Mouse (Mus musculus) intestine, embryonic 16.5 days (tissue): ENCODE measurements at regions not wholly inside any gene's neighbourhood (a gene's known extent, or its start where the extent isn't known, plus 50 kb on each side); places are given as distances from the start of the nearest gene placed in this dataset.

Experiments used
- ATAC-seq: fragments of 200-750 bp; cut with Nextera tagmentation; 2 replicates; pipeline ENCODE4 v1.8.0; 2017; ENCODE audit warnings: moderate TSS enrichment, moderate library complexity
- H3K27ac ChIP-seq: fragments of 300-500 bp; sonication (generic); 2 replicates; pipeline ENCODE4 v1.5.1; 2014; ENCODE audit warnings: mild to moderate bottlenecking, low read length
- H3K27me3 ChIP-seq: fragments of 300-500 bp; sonication (generic); replicated peaks from 2 replicates; pipeline ENCODE4 v1.6.1; 2014; ENCODE audit warnings: low read length, control low read depth, mixed read lengths; ENCODE audit not compliant: control insufficient read depth, insufficient read depth
- H3K36me3 ChIP-seq: fragments of 300-500 bp; sonication (generic); 2 replicates; pipeline ENCODE4 v1.6.1; 2014; ENCODE audit warnings: low read length, control low read depth; ENCODE audit not compliant: control insufficient read depth, insufficient read depth
- H3K4me1 ChIP-seq: fragments of 300-500 bp; sonication (generic); 2 replicates; pipeline ENCODE4 v1.6.1; 2014; ENCODE audit warnings: low read length, control low read depth, mixed read lengths; ENCODE audit not compliant: control insufficient read depth, insufficient read depth
- H3K4me2 ChIP-seq: fragments of 300-500 bp; sonication (generic); 2 replicates; pipeline ENCODE4 v1.6.1; 2014; ENCODE audit warnings: low read depth, low read length, control low read depth
- H3K4me3 ChIP-seq: fragments of 300-500 bp; sonication (generic); 2 replicates; pipeline ENCODE4 v1.5.1; 2014; ENCODE audit warnings: mild to moderate bottlenecking, low read length
- H3K9ac ChIP-seq: fragments of 300-500 bp; sonication (generic); 2 replicates; pipeline ENCODE4 v1.6.1; 2014; ENCODE audit warnings: low read depth, low read length
- H3K9me3 ChIP-seq: fragments of 300-500 bp; sonication (generic); 2 replicates; pipeline ENCODE4 v1.6.1; 2016; ENCODE audit warnings: low read length, control low read depth; ENCODE audit not compliant: control insufficient read depth
- WGBS: fragments of 180-500 bp; shearing (Covaris S2); extraction: QIAGEN DNeasy Blood & Tissue Kit; methylation state at CpG from one replicate; pipeline ENCODE4 v1.1.7; 2014; 5-methylcytosine and 5-hydroxymethylcytosine counted together

DNA sequence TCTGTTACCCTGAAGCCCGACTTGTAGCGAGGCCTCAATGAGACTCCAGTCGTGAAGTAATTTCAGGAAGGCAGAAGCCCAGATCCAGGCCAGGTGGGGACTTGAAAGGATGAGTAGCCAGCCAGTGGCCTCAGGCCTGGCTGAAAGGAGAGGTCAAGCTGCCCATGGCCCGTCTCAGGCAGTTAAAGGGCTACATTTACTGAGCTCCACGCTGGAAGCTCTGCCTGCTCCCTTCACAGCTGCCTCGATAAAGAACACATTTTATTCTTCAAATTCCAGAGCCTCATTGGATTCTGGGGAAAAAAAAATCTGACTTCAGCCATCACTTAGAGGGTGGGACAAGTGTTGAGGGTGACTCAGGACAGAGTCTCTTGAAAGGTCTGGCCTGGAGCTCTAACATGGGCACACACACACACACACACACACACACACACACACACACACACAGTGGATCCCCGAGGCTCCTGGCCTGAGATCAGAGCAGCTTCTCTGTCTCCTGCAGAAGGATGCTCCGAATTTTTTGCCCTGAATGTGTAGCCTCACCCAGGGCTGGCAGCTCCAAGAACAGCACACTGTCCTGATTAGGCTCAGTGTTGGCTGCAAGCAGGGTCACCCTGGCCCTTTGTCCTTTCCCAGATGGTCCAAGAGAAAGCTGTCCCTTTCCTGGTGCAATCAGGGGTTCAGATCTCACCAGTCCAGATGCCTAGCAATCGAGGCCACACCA lies 53.0 kb downstream of the Gadd45g start:
- H3K36me3 ChIP-seq: no peaks in the 10 kb centered on the region
- no peaks in the 10 kb centered on the region for H3K27me3 ChIP-seq
- 0 out of 2 replicates have a peak, but pooled peaks cover 2% of the 10 kb centered on the region for H3K9me3 ChIP-seq
- no peak overlapping the region for H3K27ac ChIP-seq
- H3K4me1 ChIP-seq: peaks cover 14% of the 10 kb centered on the region
- no peak overlapping the region for H3K4me2 ChIP-seq
- ATAC-seq: no peak
- no peak overlapping the region for H3K4me3 ChIP-seq
- WGBS: 62% methylated on average over 9 of the region's 9 CpGs
- no peak overlapping the region for H3K9ac ChIP-seq

DNA sequence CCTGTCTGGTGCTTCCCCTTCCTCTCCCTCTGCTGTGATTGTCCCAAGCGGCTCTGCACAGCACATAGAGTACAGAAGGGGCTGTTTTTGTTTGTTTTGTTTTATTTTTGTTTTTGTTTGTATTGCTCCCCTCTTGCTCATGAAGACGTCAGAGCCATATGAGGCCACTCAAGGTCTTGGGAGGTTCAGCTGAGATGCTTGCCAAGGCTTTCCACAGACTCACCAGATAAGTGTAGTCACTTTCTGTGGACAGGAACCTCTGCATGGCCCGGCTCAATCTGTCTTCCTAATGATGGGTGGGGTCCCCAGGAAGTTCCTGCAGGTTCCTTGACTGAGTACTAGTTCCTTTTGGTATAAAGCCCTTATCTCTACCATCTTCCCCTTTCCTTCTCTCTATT lies 53.6 kb downstream of the Gadd45g start:
- Histone ChIP-seq H3K4me3 (no peak overlapping the region), H3K27ac (no peak overlapping the region), H3K9ac (no peak overlapping the region), H3K4me2 (no peak overlapping the region), H3K4me1 (peaks cover 14% of the 10 kb centered on the region), H3K9me3 (no peaks in the 10 kb centered on the region), H3K27me3 (no peaks in the 10 kb centered on the region), H3K36me3 (no peaks in the 10 kb centered on the region)
- 56% methylated on average over 3 of the region's 3 CpGs for WGBS
- ATAC-seq: no peak

DNA sequence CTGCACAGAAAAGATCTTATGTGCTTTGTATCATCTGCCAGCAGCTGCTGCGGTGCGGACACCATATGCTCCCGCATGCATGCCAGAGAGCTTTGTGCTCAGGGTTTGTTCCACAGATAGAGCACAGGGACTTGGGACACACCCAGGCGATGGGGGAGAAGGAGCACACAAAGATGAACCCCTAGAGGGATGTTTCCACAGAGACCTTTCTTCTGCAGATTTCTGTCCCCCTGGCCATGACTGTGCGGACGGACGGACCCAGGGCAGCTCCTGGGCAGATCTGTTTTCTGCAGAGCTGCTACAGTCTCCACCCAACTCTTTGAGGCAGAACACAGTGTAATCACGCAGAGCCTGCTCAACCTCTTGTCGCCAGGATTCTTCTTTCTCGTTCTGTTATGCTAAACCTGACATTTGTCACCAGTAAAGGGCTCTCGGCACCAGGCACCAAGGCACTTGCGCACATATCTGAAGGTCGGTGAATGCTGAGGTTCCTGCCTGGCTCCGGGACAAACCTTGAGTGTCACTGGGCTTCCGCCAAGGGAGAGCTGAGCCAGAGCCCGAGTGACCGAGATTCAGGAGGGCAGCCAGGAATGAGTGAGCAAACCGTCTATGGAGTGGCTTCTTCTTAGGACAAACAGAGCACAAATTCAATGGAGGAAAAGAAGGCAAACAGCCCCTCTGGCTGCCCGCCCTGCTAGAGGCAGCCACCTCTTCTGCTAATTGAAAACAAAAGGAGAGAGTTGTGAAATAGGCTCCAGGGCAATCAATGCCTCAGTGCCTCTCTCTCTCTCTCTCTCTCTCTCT lies 56.2 kb downstream of the Gadd45g start:
- H3K4me3 ChIP-seq: no peak overlapping the region
- H3K9ac ChIP-seq: peak overlapping the region; percentile 44; the same call in 1 of the 2 replicates
- whole genome bisulfite sequencing: 31% methylated on average over 19 of the region's 19 CpGs
- H3K27ac ChIP-seq: peak overlapping the region; percentile 56
- no peaks in the 10 kb centered on the region for H3K9me3 ChIP-seq
- peaks cover 14% of the 10 kb centered on the region for H3K4me1 ChIP-seq
- H3K4me2 ChIP-seq: peak overlapping the region; percentile 48
- no peaks in the 10 kb centered on the region for H3K27me3 ChIP-seq
- H3K36me3 ChIP-seq: no peaks in the 10 kb centered on the region
- peak; percentile 49; the same call in 1 of the 2 replicates for ATAC-seq

DNA sequence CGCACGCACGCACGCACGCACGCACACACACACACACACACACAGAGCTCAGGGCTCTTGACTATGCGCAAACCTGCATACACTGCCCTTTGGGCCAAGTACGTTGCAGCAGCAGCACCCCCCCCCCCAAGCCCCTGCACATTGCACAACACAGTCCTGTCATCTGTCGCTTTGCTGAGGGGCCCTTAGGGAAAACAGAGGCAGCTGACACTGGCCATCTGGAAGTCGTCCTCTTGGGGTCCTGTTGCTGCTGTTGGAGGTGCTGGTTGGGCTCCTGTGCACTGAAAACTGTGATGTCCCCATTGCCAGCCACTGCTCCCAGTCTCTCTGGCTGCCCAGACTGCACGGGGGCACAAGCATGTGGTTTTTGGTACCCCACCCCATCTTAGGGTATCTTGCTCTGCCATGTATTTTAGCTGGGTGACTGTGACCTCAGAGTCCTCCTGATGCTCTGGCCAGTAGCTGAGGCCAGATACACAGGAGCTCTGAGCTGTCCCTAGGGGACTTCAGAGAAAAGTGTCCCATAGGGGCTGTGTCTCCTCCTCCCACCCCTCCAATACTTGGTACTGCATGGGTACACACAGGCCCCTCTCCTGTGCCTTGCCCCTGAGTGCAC lies 57.0 kb downstream of the Gadd45g start:
- H3K9me3 ChIP-seq: no peaks in the 10 kb centered on the region
- no peak overlapping the region for H3K4me2 ChIP-seq
- H3K4me1 ChIP-seq: peaks cover 14% of the 10 kb centered on the region
- no peak overlapping the region for H3K9ac ChIP-seq
- 44% methylated on average over 11 of the region's 11 CpGs for WGBS
- no peak overlapping the region for H3K27ac ChIP-seq
- no peak overlapping the region for H3K4me3 ChIP-seq
- H3K27me3 ChIP-seq: no peaks in the 10 kb centered on the region
- ATAC-seq: peak; percentile 61
- no peaks in the 10 kb centered on the region for H3K36me3 ChIP-seq

DNA sequence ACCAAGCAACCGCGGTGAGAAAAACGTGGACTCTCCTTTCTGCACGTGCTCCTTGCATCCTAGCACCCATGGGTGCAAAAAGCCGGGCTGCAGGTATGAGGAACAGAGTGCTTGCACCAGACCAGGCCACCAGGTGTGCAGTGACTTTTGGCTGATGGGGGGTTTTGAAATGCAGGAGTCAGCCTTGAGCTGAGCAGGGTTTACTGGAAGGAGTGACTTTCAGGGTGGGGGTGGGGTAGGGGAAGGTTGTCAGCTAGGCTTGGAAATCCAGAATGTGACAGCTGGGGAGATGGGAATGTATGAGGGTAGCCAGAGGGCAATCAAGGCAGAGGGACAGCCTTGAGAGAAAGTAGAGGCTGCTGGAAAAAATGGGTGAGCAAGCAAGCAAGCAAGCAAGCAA lies 58.8 kb downstream of the Gadd45g start:
- 91% methylated on average over 5 of the region's 5 CpGs for WGBS
- Histone ChIP-seq H3K27ac (no peak overlapping the region), H3K36me3 (no peaks in the 10 kb centered on the region), H3K4me2 (no peak overlapping the region), H3K9me3 (no peaks in the 10 kb centered on the region), H3K4me3 (no peak overlapping the region), H3K9ac (no peak overlapping the region), H3K4me1 (peaks cover 14% of the 10 kb centered on the region), H3K27me3 (no peaks in the 10 kb centered on the region)
- ATAC-seq: no peak

DNA sequence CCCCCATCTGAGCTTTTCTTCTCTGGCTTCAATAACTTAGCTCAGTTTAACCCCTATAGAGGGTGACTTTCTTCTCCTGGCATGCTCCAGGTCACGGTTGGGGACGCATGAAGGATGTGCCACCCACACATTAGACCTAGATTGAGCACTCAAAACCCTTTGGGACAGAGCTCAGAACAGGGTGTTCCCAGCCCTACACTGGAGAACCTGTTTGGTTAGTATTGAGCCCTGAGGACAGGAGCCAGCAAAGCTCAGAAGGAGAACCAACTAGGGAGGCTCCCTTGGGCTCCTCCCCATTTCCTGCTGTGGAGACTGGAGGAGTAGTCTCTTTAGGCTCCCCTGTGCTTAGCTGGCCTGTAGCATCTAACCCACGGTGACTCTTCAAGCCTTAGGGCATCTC lies 59.6 kb downstream of the Gadd45g start:
- no peaks in the 10 kb centered on the region for H3K9me3 ChIP-seq
- H3K27me3 ChIP-seq: no peaks in the 10 kb centered on the region
- no peak overlapping the region for H3K27ac ChIP-seq
- H3K9ac ChIP-seq: no peak overlapping the region
- no peak overlapping the region for H3K4me3 ChIP-seq
- no peak overlapping the region for H3K4me2 ChIP-seq
- 83% methylated on average over 3 of the region's 3 CpGs for WGBS
- peaks cover 14% of the 10 kb centered on the region for H3K4me1 ChIP-seq
- H3K36me3 ChIP-seq: no peaks in the 10 kb centered on the region
- no peak for ATAC-seq

DNA sequence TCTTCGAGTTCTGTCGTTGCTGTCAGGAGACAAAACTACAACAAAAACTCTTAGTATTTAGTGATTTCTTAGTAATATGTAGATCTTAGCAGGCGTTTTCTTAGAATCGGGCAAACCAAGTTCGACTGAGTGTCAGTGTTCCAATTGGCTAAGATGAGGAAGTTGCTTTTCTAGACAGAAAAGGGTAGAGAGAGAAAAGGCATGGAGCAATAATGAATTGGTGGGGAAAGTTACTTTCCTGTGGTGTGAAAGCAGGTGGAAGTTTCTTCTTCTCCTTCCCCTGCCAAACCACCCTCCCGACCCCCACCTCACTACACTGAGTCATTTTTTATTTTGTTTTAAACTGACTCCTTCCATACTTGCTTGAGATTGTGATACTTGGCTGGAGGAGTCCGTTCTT lies 62.0 kb downstream of the Gadd45g start:
- no peak for ATAC-seq
- Histone ChIP-seq H3K9me3 (no peaks in the 10 kb centered on the region), H3K27ac (no peak overlapping the region), H3K4me2 (no peak overlapping the region), H3K27me3 (no peaks in the 10 kb centered on the region), H3K36me3 (no peaks in the 10 kb centered on the region), H3K4me1 (peaks cover 2% of the 10 kb centered on the region; the same call in 1 of the 2 replicates), H3K9ac (no peak overlapping the region), H3K4me3 (no peak overlapping the region)
- 70% methylated on average over 7 of the region's 7 CpGs for WGBS

DNA sequence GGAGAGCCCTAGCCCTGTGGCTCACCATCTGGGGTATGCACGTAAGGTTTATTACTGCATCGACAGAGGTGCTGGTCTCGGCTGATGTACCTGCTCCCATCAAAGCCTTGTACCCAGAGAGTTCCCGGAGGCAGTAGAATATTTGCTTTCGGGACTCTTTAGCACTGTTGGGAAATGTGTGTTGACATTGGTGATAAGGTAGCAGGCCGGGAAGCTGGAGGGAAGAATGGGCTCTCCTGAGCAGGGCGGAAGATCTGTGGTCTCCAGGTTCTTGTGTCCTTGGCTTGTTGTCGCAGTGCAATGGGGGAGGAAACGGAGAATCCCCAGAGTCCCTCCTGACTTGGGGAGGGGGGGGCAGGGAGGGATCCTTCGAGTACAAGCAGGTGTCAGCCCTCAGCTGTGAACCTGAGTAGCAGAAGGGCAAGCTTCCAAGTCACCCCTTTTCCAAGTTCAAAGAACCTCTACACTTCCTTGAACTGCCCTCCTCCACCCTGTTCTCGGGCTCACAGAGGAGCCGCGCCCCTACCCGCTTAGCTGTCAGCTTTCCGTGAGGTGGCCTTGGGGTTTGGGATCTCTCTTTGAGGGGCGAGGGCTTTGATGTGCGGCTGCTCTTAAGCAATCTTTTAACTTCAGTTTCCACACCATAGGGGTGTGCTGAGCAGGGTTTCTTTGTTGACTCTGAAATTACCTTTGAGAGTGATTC lies 65.0 kb downstream of the Gadd45g start:
- Histone ChIP-seq H3K4me3 (no peak overlapping the region), H3K27me3 (no peaks in the 10 kb centered on the region), H3K4me1 (no peaks in the 10 kb centered on the region), H3K9ac (no peak overlapping the region), H3K9me3 (no peaks in the 10 kb centered on the region), H3K36me3 (no peaks in the 10 kb centered on the region), H3K27ac (0 out of 2 replicates have a peak overlapping the region, but pooled peaks have one; percentile 5), H3K4me2 (peak overlapping the region; percentile 18; the same call in 1 of the 2 replicates)
- WGBS: 41% methylated on average over 17 of the region's 17 CpGs
- peak; percentile 91 for ATAC-seq

DNA sequence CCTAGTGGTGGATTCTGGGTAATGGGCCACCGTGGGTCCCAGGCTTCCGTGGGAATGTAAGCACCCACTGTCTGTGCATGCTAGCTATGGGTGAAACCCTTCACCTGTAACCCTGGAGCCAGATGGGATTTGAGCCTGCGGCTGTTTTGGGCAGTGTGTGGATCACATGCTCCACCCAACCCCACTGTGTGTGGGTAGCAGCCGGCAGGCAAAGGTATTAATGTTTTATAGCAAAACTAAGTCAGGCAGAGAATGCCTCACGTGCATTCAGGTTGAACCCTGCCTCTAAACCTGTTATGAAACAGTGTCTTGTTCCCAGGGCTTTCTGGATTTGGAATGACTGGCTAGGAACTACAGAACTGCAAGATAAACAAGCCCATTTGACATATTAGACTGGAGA lies 66.0 kb downstream of the Gadd45g start:
- no peak for ATAC-seq
- H3K9me3 ChIP-seq: no peaks in the 10 kb centered on the region
- H3K9ac ChIP-seq: no peak overlapping the region
- H3K4me1 ChIP-seq: no peaks in the 10 kb centered on the region
- H3K4me3 ChIP-seq: no peak overlapping the region
- no peak overlapping the region; the same call in 1 of the 2 replicates for H3K27ac ChIP-seq
- no peak overlapping the region for H3K4me2 ChIP-seq
- no peaks in the 10 kb centered on the region for H3K36me3 ChIP-seq
- no peaks in the 10 kb centered on the region for H3K27me3 ChIP-seq
- 79% methylated on average over 5 of the region's 5 CpGs for WGBS
